Mouse (Mus musculus) embryonic fibroblast, embryonic 13.5 days (primary cell): ENCODE data around the gene Sdk1.

Source experiments
- CTCF ChIP-seq: IDR thresholded peaks from 2 replicates; pipeline ENCODE4 v1.5.1; 2011; ENCODE audit warnings: mild to moderate bottlenecking, control low read depth, low read length, moderate library complexity, borderline replicate concordance; ENCODE audit not compliant: insufficient read depth
- POLR2A ChIP-seq: IDR thresholded peaks from 2 replicates; pipeline ENCODE4 v1.6.1; 2011; ENCODE audit warnings: low read depth, mild to moderate bottlenecking, control low read depth, low read length, moderate library complexity

- TF ChIP-seq POLR2A (no peak), CTCF (no peak)
Measured at GRCm38 (mm10) chr5:141693716-141694115, 452.4 kb downstream of the Sdk1 start.
